Mouse (Mus musculus) intestine, postnatal 0 days (tissue): Measurements from ENCODE around the gene 4931422A03Rik. TPM values are rescaled to one million over a fixed set of nuclear protein-coding genes. Genes with fewer than 3 reads are reported as not detected.

Experiments
- ATAC-seq: fragments of 200-750 bp; cut with Nextera tagmentation; 2 replicates; pipeline ENCODE4 v1.8.0; 2017; ENCODE audit warnings: mild to moderate bottlenecking, moderate TSS enrichment, moderate library complexity
- H3K27ac ChIP-seq: fragments of 300-500 bp; sonication (generic); 2 replicates; pipeline ENCODE4 v1.5.1; 2014; ENCODE audit warnings: mild to moderate bottlenecking, low read depth, low read length, moderate library complexity
- H3K27me3 ChIP-seq: fragments of 300-500 bp; sonication (generic); replicated peaks from 2 replicates; pipeline ENCODE4 v1.6.1; 2014; ENCODE audit warnings: low read length, mixed read lengths; ENCODE audit not compliant: control insufficient read depth, insufficient read depth
- H3K36me3 ChIP-seq: fragments of 300-500 bp; sonication (generic); 2 replicates; pipeline ENCODE4 v1.6.1; 2014; ENCODE audit warnings: mild to moderate bottlenecking, moderate library complexity; ENCODE audit not compliant: control insufficient read depth, insufficient read depth
- H3K4me1 ChIP-seq: fragments of 300-500 bp; sonication (generic); replicated peaks from 2 replicates; pipeline ENCODE4 v1.6.1; 2014; ENCODE audit warnings: antibody characterized with exemption, low read length, mixed read lengths; ENCODE audit not compliant: control insufficient read depth, insufficient read depth
- H3K4me2 ChIP-seq: fragments of 300-500 bp; sonication (generic); replicated peaks from 2 replicates; pipeline ENCODE4 v1.6.1; 2014; ENCODE audit warnings: low read depth, mild to moderate bottlenecking, moderate library complexity
- H3K4me3 ChIP-seq: fragments of 300-500 bp; sonication (generic); 2 replicates; pipeline ENCODE4 v1.5.1; 2014; ENCODE audit warnings: low read depth, low read length
- H3K9ac ChIP-seq: fragments of 300-500 bp; sonication (generic); 2 replicates; pipeline ENCODE4 v1.6.1; 2014; ENCODE audit warnings: mild to moderate bottlenecking, low read depth, low read length
- H3K9me3 ChIP-seq: fragments of 300-500 bp; sonication (generic); 2 replicates; pipeline ENCODE4 v1.6.1; 2016; ENCODE audit warnings: mixed run types; ENCODE audit not compliant: control insufficient read depth
- CTCF ChIP-seq: sonication (generic); IDR thresholded peaks from 2 replicates; pipeline ENCODE4 v1.5.1; 2016; ENCODE audit warnings: low read depth, mild to moderate bottlenecking, control low read depth, antibody characterized with exemption, moderate library complexity
- WGBS: fragments of 180-500 bp; shearing (Covaris S2); extraction: QIAGEN DNeasy Blood & Tissue Kit; methylation state at CpG from one replicate; pipeline ENCODE4 v1.1.7; 2014; 5-methylcytosine and 5-hydroxymethylcytosine counted together
- polyA plus RNA-seq: library from polyadenylated mRNA; unstranded; fragments of >200 nt; fragmentation: Nextera tagmentation; extraction: Ambion mirVana; gene quantifications from 2 replicates; pipeline ENCODE4 v1.2.1, GENCODE M21; 2015

4931422A03Rik gene
- polyA plus RNA-seq, 1 experiment from 2014 or later = 0.83 TPM

- Histone ChIP-seq H3K9ac (no peak overlapping the region), H3K4me2 (no peak overlapping the region), H3K36me3 (peaks cover 15% of the 10 kb centered on the region), H3K27me3 (no peaks in the 10 kb centered on the region), H3K9me3 (no peaks in the 10 kb centered on the region), H3K4me1 (no peaks in the 10 kb centered on the region), H3K4me3 (no peak overlapping the region), H3K27ac (no peak overlapping the region)
- 95% methylated on average over 6 of the region's 6 CpGs for WGBS
- TF ChIP-seq CTCF = no peak
- ATAC-seq = no peak
Observed at GRCm38 (mm10) chr2:104060996-104061395, 32.8 kb upstream of the 4931422A03Rik start.

GRCm38 (mm10) chr2:104059786-104060185, 31.6 kb upstream of the 4931422A03Rik start:
- no peak for ATAC-seq
- Histone ChIP-seq H3K4me2 (no peak overlapping the region), H3K4me1 (no peaks in the 10 kb centered on the region), H3K4me3 (no peak overlapping the region), H3K9me3 (no peaks in the 10 kb centered on the region), H3K36me3 (peaks cover 23% of the 10 kb centered on the region), H3K27ac (no peak overlapping the region; the same call in 1 of the 2 replicates), H3K27me3 (no peaks in the 10 kb centered on the region), H3K9ac (no peak overlapping the region)
- TF ChIP-seq CTCF = no peak
- 76% methylated on average over 10 of the region's 10 CpGs for WGBS

DNA sequence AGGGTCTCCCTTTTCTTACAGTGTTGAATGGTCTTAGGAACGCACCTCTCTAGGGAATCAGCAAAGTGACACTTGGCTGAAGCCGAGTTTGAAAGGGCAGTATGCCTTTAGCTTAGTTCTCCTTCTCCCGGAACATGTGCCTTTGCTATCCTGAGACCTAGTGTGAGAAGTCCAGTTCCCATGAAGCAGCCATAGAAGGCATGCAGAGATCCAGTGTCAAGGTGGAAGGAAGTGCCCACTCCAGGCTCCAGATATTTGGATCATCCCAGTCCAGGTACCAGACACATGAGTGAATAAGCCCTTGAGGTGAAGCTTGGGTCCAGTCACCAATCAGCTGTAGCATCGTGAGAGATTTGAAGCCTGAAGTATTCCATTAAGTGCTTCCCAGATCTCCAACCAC, 30.8 kb upstream of the 4931422A03Rik start:
- Histone ChIP-seq H3K4me2 (no peak overlapping the region), H3K4me1 (no peaks in the 10 kb centered on the region), H3K9ac (no peak overlapping the region), H3K9me3 (no peaks in the 10 kb centered on the region), H3K27ac (no peak overlapping the region), H3K4me3 (no peak overlapping the region), H3K36me3 (peaks cover 32% of the 10 kb centered on the region), H3K27me3 (no peaks in the 10 kb centered on the region)
- no peak for ATAC-seq
- WGBS = 93% methylated on average over 4 of the region's 4 CpGs
- no peak for TF ChIP-seq CTCF

- Histone ChIP-seq H3K27me3 (no peaks in the 10 kb centered on the region), H3K4me3 (no peak overlapping the region), H3K9me3 (no peaks in the 10 kb centered on the region), H3K27ac (no peak overlapping the region), H3K4me2 (no peak overlapping the region), H3K9ac (no peak overlapping the region), H3K36me3 (peaks cover 36% of the 10 kb centered on the region), H3K4me1 (no peaks in the 10 kb centered on the region)
- TF ChIP-seq CTCF = no peak
- ATAC-seq = no peak
- WGBS = 80% methylated on average over 1 of the region's 1 CpGs
Observed at GRCm38 (mm10) chr2:104058381-104058780, 30.2 kb upstream of the 4931422A03Rik start.

- WGBS = 79% methylated on average over 1 of the region's 1 CpGs
- ATAC-seq = no peak
Observed at GRCm38 (mm10) chr2:104044479-104045080, 16.4 kb upstream of the 4931422A03Rik start.

GRCm38 (mm10) chr2:104043624-104044478, 15.7 kb upstream of the 4931422A03Rik start:
- Histone ChIP-seq H3K4me1 (no peaks in the 10 kb centered on the region), H3K4me3 (no peak overlapping the region), H3K9ac (no peak overlapping the region), H3K36me3 (peaks cover 30% of the 10 kb centered on the region), H3K27ac (no peak overlapping the region; the same call in 1 of the 2 replicates), H3K4me2 (no peak overlapping the region), H3K27me3 (no peaks in the 10 kb centered on the region), H3K9me3 (no peaks in the 10 kb centered on the region)
- ATAC-seq = no peak
- WGBS = 36% methylated on average over 5 of the region's 5 CpGs
- TF ChIP-seq CTCF = no peak

More at GRCm38 (mm10) chr2:104044479-104045080, 16.4 kb upstream of the 4931422A03Rik start:
- Histone ChIP-seq H3K4me1 (no peaks in the 10 kb centered on the region), H3K4me3 (no peak overlapping the region), H3K9me3 (no peaks in the 10 kb centered on the region), H3K27ac (no peak overlapping the region), H3K4me2 (no peak overlapping the region), H3K36me3 (peaks cover 27% of the 10 kb centered on the region), H3K9ac (no peak overlapping the region), H3K27me3 (no peaks in the 10 kb centered on the region)
- TF ChIP-seq CTCF = no peak
